Comparison of ENCODE assay signal across 20 mouse cellular contexts in genomic region chr6:147106716-147107115, GRCm38 (mm10). TPM values are rescaled to one million over a fixed set of nuclear protein-coding genes. Genes with fewer than 3 reads are reported as not detected.
DNase-seq lines count a peak whose midpoint lies in the region; ATAC-seq lines count a peak whose summit lies in the region.
"Had no signal": no experiment of that assay in that cellular context is flagged by ENCODE, and none has a peak within 500 bp of the region (broad histone marks: within the 10 kb centered on the region; RNA-seq: fewer than 3 reads in every experiment).

No protein-coding gene starts in this region.

- no peak overlapping the region for H3K4me2 ChIP-seq in kidney, embryonic 16.5 days (replicated peaks; ENCODE audit: low read depth, low read length)
- no peak overlapping the region for H3K4me2 ChIP-seq in intestine, embryonic 16.5 days (ENCODE audit: low read depth, low read length)
- H3K4me2 ChIP-seq: embryonic facial prominence, embryonic 13.5 days; forebrain, embryonic 13.5 days; heart, embryonic 13.5 days had no signal

- WGBS in kidney, embryonic 16.5 days, result 81% methylated on average over 6 of the region's 6 CpGs
- WGBS in intestine, embryonic 16.5 days, result 85% methylated on average over 6 of the region's 6 CpGs

- H3K27me3 ChIP-seq in kidney, embryonic 16.5 days (ENCODE audit: insufficient read depth, low read length), result no peaks in the 10 kb centered on the region
- no peaks in the 10 kb centered on the region for H3K27me3 ChIP-seq in intestine, embryonic 16.5 days (replicated peaks; ENCODE audit: control insufficient read depth, insufficient read depth, low read length)
- H3K27me3 ChIP-seq: CH12.LX; embryonic facial prominence, embryonic 13.5 days; forebrain, embryonic 13.5 days; heart, embryonic 13.5 days; Patski had no signal

- peak; percentile 58 for DNase-seq in kidney, adult 11 months
- DNase-seq in kidney, postnatal 14 days, result no peak
- no peak for DNase-seq in kidney, adult 18-20 months
- DNase-seq: adrenal gland, adult 2 months; adrenal gland, postnatal 25 days; cerebellum, adult 18-20 months; cerebellum, adult 9-11 months; cerebellum, postnatal 36 days; forebrain, postnatal 0 days; gastrocnemius, postnatal 14 days; heart, postnatal 36 days had no signal

- no peaks in the 10 kb centered on the region for H3K9me3 ChIP-seq in kidney, embryonic 16.5 days (ENCODE audit: low read length)
- H3K9me3 ChIP-seq in intestine, embryonic 16.5 days (ENCODE audit: control insufficient read depth, low read length), result no peaks in the 10 kb centered on the region
- H3K9me3 ChIP-seq: embryonic facial prominence, embryonic 13.5 days; forebrain, embryonic 13.5 days; heart, embryonic 13.5 days had no signal

- H3K4me1 ChIP-seq in kidney, embryonic 16.5 days (ENCODE audit: insufficient read depth, low read length), result no peaks in the 10 kb centered on the region
- no peaks in the 10 kb centered on the region for H3K4me1 ChIP-seq in intestine, embryonic 16.5 days (ENCODE audit: control insufficient read depth, insufficient read depth, low read length)
- H3K4me1 ChIP-seq: embryonic facial prominence, embryonic 13.5 days; forebrain, embryonic 13.5 days had no signal

- H3K36me3 ChIP-seq in kidney, embryonic 16.5 days (ENCODE audit: insufficient read depth, low read length), result peaks cover 31% of the 10 kb centered on the region
- H3K36me3 ChIP-seq in intestine, embryonic 16.5 days (ENCODE audit: control insufficient read depth, insufficient read depth, low read length), result peaks cover 15% of the 10 kb centered on the region

- H3K9ac ChIP-seq in kidney, embryonic 16.5 days (replicated peaks; ENCODE audit: low read length), result no peak overlapping the region
- H3K9ac ChIP-seq in intestine, embryonic 16.5 days (ENCODE audit: low read depth, low read length), result no peak overlapping the region
- H3K9ac ChIP-seq: embryonic facial prominence, embryonic 13.5 days; forebrain, embryonic 13.5 days; forebrain, postnatal 0 days; heart, embryonic 13.5 days had no signal

- H3K4me3 ChIP-seq in kidney, embryonic 16.5 days (ENCODE audit: low read length), result no peak overlapping the region
- H3K4me3 ChIP-seq in intestine, embryonic 16.5 days (ENCODE audit: low read length), result no peak overlapping the region
- H3K4me3 ChIP-seq: embryonic facial prominence, embryonic 13.5 days; forebrain, embryonic 13.5 days; heart, embryonic 13.5 days had no signal

- no peak overlapping the region for H3K27ac ChIP-seq in kidney, embryonic 16.5 days (ENCODE audit: low read length)
- no peak overlapping the region for H3K27ac ChIP-seq in intestine, embryonic 16.5 days (ENCODE audit: low read length)
- H3K27ac ChIP-seq: embryonic facial prominence, embryonic 13.5 days; forebrain, embryonic 13.5 days; heart, embryonic 13.5 days had no signal

- 0 out of 2 replicates have a peak, but pooled peaks have one; percentile 19 for ATAC-seq in kidney, embryonic 16.5 days (ENCODE audit: low FRiP score, low TSS enrichment)
- peak; percentile 64; the same call in 1 of the 2 replicates for ATAC-seq in intestine, embryonic 16.5 days
- 0 out of 2 replicates have a peak, but pooled peaks have one; percentile 17 for ATAC-seq in megakaryocyte progenitor cell, adult 5-6 weeks (replicated peaks; ENCODE audit: poor library complexity)
- no peak for ATAC-seq in granulocyte monocyte progenitor cell, adult 5-6 weeks (replicated peaks; ENCODE audit: poor library complexity, severe bottlenecking)
- ATAC-seq: forebrain, embryonic 13.5 days; forebrain, postnatal 0 days; Patski had no signal

RNA-seq across cellular contexts. Expression of gene Klhl42, which starts 15.5 kb away (rescaled TPM):
- 6.0 and 7.0 TPM in 2 replicates for polyA plus RNA-seq in kidney, embryonic 16.5 days (2015; fragmentation: Nextera tagmentation; extraction: Ambion mirVana)
- 4.6 and 5.2 TPM in 2 replicates for polyA plus RNA-seq in intestine, embryonic 16.5 days (2015; fragmentation: Nextera tagmentation; extraction: Ambion mirVana)
- total RNA-seq in megakaryocyte progenitor cell, adult 5-6 weeks (2015), result 8.0 and 9.7 TPM in 2 replicates
- 6.5 and 7.6 TPM in 2 replicates for total RNA-seq in megakaryocyte progenitor cell, adult 5-6 weeks (2017)
- 6.5 and 14.0 TPM in 2 replicates for total RNA-seq in granulocyte monocyte progenitor cell, adult 5-6 weeks (2014; fragmentation: Nextera tagmentation)
- 5.9 and 7.7 TPM in 2 replicates for total RNA-seq in granulocyte monocyte progenitor cell, adult 5-6 weeks (2017)

RNA-seq across cellular contexts. Expression of gene Mansc4, which starts 19.9 kb away (rescaled TPM):
- 5.3 and 5.9 TPM in 2 replicates for polyA plus RNA-seq in kidney, embryonic 16.5 days (2015; fragmentation: Nextera tagmentation; extraction: Ambion mirVana)
- polyA plus RNA-seq in intestine, embryonic 16.5 days (2015; fragmentation: Nextera tagmentation; extraction: Ambion mirVana), result 1.5 and 2.3 TPM in 2 replicates
- total RNA-seq in megakaryocyte progenitor cell, adult 5-6 weeks (2015), result not detected in 2 replicates
- total RNA-seq in megakaryocyte progenitor cell, adult 5-6 weeks (2017), result not detected in 2 replicates
- total RNA-seq in granulocyte monocyte progenitor cell, adult 5-6 weeks (2014; fragmentation: Nextera tagmentation), result not detected in 2 replicates
- total RNA-seq in granulocyte monocyte progenitor cell, adult 5-6 weeks (2017), result not detected in 2 replicates
- total RNA-seq: adrenal gland, adult 2 months; adrenal gland, postnatal 25 days; CH12.LX; heart, postnatal 36 days had no signal
